Mouse (Mus musculus) heart, postnatal 0 days (tissue): ENCODE results near the gene Sgta. TPM values are rescaled to one million over a fixed set of nuclear protein-coding genes. Genes with fewer than 3 reads are reported as not detected.

Experiments used
- ATAC-seq: fragments of 200-750 bp; cut with Nextera tagmentation; 2 replicates; pipeline ENCODE4 v1.8.0; 2017; ENCODE audit warnings: low read depth, moderate number of reproducible peaks, moderate library complexity; ENCODE audit not compliant: insufficient read depth
- DNase-seq: peaks from one replicate; pipeline ENCODE4 v3.0.0-alpha.2; 2016; ENCODE audit warnings: low spot score
- H3K27ac ChIP-seq: fragments of 300-500 bp; sonication (generic); 2 replicates; pipeline ENCODE4 v1.5.1; 2014; ENCODE audit warnings: low read depth, mild to moderate bottlenecking
- H3K27me3 ChIP-seq: fragments of 300-500 bp; sonication (generic); 2 replicates; pipeline ENCODE4 v1.6.1; 2014; ENCODE audit warnings: low read length, mixed read lengths; ENCODE audit not compliant: control insufficient read depth, insufficient read depth
- H3K36me3 ChIP-seq: fragments of 300-500 bp; sonication (generic); replicated peaks from 2 replicates; pipeline ENCODE4 v1.6.1; 2014; ENCODE audit warnings: low read length, mixed read lengths; ENCODE audit not compliant: control insufficient read depth, insufficient read depth
- H3K4me1 ChIP-seq: fragments of 300-500 bp; sonication (generic); 2 replicates; pipeline ENCODE4 v1.6.1; 2014; ENCODE audit warnings: antibody characterized with exemption; ENCODE audit not compliant: control insufficient read depth, insufficient read depth
- H3K4me2 ChIP-seq: fragments of 300-500 bp; sonication (generic); 2 replicates; pipeline ENCODE4 v1.6.1; 2014; ENCODE audit warnings: low read depth, mild to moderate bottlenecking, low read length, moderate library complexity
- H3K4me3 ChIP-seq: fragments of 300-500 bp; sonication (generic); 2 replicates; pipeline ENCODE4 v1.5.1; 2014; ENCODE audit warnings: low read depth, low read length
- H3K9ac ChIP-seq: fragments of 300-500 bp; sonication (generic); replicated peaks from 2 replicates; pipeline ENCODE4 v1.6.1; 2014; ENCODE audit warnings: low read depth, low read length, mixed read lengths
- H3K9me3 ChIP-seq: fragments of 300-500 bp; sonication (generic); replicated peaks from 2 replicates; pipeline ENCODE4 v1.6.1; 2016; ENCODE audit warnings: low read length; ENCODE audit not compliant: control insufficient read depth
- CTCF ChIP-seq: IDR thresholded peaks from 2 replicates; pipeline ENCODE4 v1.5.1; 2016; ENCODE audit warnings: antibody characterized with exemption, control low read depth, low read depth
- EP300 ChIP-seq: IDR thresholded peaks from 2 replicates; pipeline ENCODE4 v1.6.1; 2016; ENCODE audit warnings: antibody characterized with exemption, low read depth
- WGBS: fragments of 180-500 bp; shearing (Covaris S2); extraction: QIAGEN DNeasy Blood & Tissue Kit; methylation state at CpG from one replicate; pipeline ENCODE4 v1.1.7; 2014; 5-methylcytosine and 5-hydroxymethylcytosine counted together
- polyA plus RNA-seq: library from polyadenylated mRNA; unstranded; fragments of >200 nt; fragmentation: Nextera tagmentation; extraction: Ambion mirVana; gene quantifications from 2 replicates; pipeline ENCODE4 v1.2.1, GENCODE M21; 2015
- total RNA-seq: library from RNA; depleted of rRNA; stranded (reverse); fragments of >200 nt; gene quantifications from 2 replicates; pipeline ENCODE4 v1.2.3, GENCODE M21; 2014; ENCODE audit warnings: low replicate concordance

Sgta gene
- total and polyA plus RNA-seq, 2 experiments from 2014 or later = 98.1 to 134 TPM

DNA sequence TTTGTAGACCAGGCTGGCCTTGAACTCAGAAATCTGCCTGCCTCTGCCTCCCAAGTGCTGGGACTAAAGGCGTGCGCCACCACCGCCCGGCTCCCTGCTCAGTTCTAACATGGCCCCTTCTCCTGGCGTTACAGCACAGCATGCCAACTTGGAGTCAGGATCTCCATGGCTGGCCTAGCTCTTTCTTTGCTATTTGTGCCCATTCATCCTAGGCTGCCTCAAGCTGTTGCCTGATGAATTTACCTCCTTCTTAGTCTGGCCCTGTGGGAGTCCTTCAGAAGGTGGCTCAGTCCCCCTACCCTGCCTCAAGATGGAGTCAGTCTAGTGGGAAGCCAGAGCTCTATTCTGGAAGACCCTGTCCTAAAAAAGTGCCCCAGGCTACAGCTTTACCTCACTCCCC, 33.1 kb downstream of the Sgta start:
- no peak for DNase-seq
- no peak overlapping the region for H3K4me2 ChIP-seq
- H3K4me3 ChIP-seq = no peak overlapping the region
- peaks cover 17% of the 10 kb centered on the region for H3K36me3 ChIP-seq
- no peak overlapping the region for H3K27ac ChIP-seq
- ATAC-seq = no peak
- TF ChIP-seq EP300 (no peak), CTCF (no peak)
- H3K9ac ChIP-seq = no peak overlapping the region
- no peaks in the 10 kb centered on the region for H3K4me1 ChIP-seq
- no peaks in the 10 kb centered on the region for H3K9me3 ChIP-seq
- 87% methylated on average over 5 of the region's 5 CpGs for WGBS
- peaks cover 34% of the 10 kb centered on the region for H3K27me3 ChIP-seq

- TF ChIP-seq EP300 (no peak), CTCF (no peak)
- ATAC-seq (no peak), DNase-seq (no peak)
- H3K9me3 ChIP-seq = no peaks in the 10 kb centered on the region
- H3K4me1 ChIP-seq = no peaks in the 10 kb centered on the region
- no peak within 1 kb of the TSS for H3K27ac ChIP-seq
- peak within 1 kb of the TSS; percentile 19; the same call in 1 of the 2 replicates for H3K4me2 ChIP-seq
- WGBS = 44% methylated on average over 12 of the region's 12 CpGs
- H3K27me3 ChIP-seq = peaks cover 42% of the 10 kb centered on the region
- peaks cover 7% of the 10 kb centered on the region; the same call in 1 of the 2 replicates for H3K36me3 ChIP-seq
- H3K9ac ChIP-seq = no peak within 1 kb of the TSS
- H3K4me3 ChIP-seq = no peak within 1 kb of the TSS
These were observed 34.2 kb downstream of the Sgta start, which contains the start of gene Diras1 for GRCm38 (mm10) chr10:81025639-81026275. Gene Diras1, minus strand, starts transcription at chr10:81025662.

DNA sequence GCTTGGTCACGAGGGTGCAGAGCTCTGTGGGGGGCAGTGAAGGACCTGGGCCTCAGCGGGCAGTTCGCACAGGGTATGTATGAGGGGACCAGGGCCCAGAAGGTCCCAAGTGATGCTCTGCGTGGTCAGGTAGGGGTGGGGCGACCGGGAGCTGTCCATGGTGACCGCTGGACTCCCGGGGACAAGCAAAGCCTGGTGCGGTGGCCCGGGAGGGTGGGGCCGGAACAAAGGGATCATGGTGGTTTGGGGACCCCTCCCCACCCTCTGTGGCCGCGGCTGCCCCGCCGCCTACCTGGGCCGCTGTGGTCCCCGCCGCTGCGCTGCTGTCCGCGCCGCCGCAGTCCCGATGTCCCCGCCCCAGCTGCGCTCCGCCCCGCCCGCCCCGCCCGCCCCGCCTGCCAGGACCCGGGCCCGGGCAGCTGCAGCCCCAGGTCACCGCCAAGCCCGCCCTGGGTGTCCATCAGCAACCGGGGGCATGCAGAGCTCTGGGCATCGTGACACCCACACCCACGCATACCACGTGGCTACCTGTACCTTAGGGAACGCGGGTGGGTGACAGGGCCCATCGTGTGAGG, 34.8 kb downstream of the Sgta start:
- no peak for ATAC-seq
- no peak overlapping the region for H3K9ac ChIP-seq
- TF ChIP-seq CTCF (no peak), EP300 (no peak)
- DNase-seq = no peak
- 0 out of 2 replicates have a peak, but pooled peaks cover under 1% of the 10 kb centered on the region for H3K36me3 ChIP-seq
- peaks cover 43% of the 10 kb centered on the region for H3K27me3 ChIP-seq
- H3K27ac ChIP-seq = no peak overlapping the region
- H3K4me1 ChIP-seq = no peaks in the 10 kb centered on the region
- no peak overlapping the region for H3K4me3 ChIP-seq
- WGBS = 2% methylated on average over 33 of the region's 43 CpGs
- peak overlapping the region; percentile 19; the same call in 1 of the 2 replicates for H3K4me2 ChIP-seq
- no peaks in the 10 kb centered on the region for H3K9me3 ChIP-seq

- 57% methylated on average over 5 of the region's 5 CpGs for WGBS
- Histone ChIP-seq H3K9me3 (no peaks in the 10 kb centered on the region), H3K4me3 (no peak overlapping the region), H3K36me3 (no peaks in the 10 kb centered on the region), H3K27ac (no peak overlapping the region), H3K9ac (no peak overlapping the region), H3K4me2 (no peak overlapping the region), H3K27me3 (peaks cover 43% of the 10 kb centered on the region), H3K4me1 (no peaks in the 10 kb centered on the region)
- TF ChIP-seq CTCF (no peak), EP300 (no peak)
- DNase-seq = no peak
- ATAC-seq = no peak
These were observed 35.5 kb downstream of the Sgta start for GRCm38 (mm10) chr10:81024346-81024937.

- Histone ChIP-seq H3K27me3 (peaks cover 43% of the 10 kb centered on the region), H3K9ac (no peak overlapping the region), H3K4me1 (no peaks in the 10 kb centered on the region), H3K36me3 (no peaks in the 10 kb centered on the region), H3K4me2 (no peak overlapping the region), H3K27ac (no peak overlapping the region), H3K9me3 (no peaks in the 10 kb centered on the region), H3K4me3 (no peak overlapping the region)
- DNase-seq (no peak), ATAC-seq (no peak)
- TF ChIP-seq CTCF = 0 out of 2 replicates have a peak, but pooled peaks have one; percentile 5
- TF ChIP-seq EP300 = no peak
- 61% methylated on average over 8 of the region's 8 CpGs for WGBS
These were observed 37.2 kb downstream of the Sgta start for GRCm38 (mm10) chr10:81022744-81023143.
